Mouse (Mus musculus): ENCODE measurements at regions not wholly inside any gene's neighbourhood (a gene's known extent, or its start where the extent isn't known, plus 50 kb on each side); places are given as distances from the start of the nearest gene placed in this dataset.

- in situ Hi-C loops (cut with MboI; ENCODE audit: unreplicated experiment in 2 of 2), result no loop called here
These were observed 153.1 kb upstream of the Csf3r start for GRCm38 (mm10) chr4:125871211-125871610.

- in situ Hi-C loops (cut with MboI; ENCODE audit: unreplicated experiment in 2 of 2), result no loop called here
These were observed 144.3 kb upstream of the Csf3r start for GRCm38 (mm10) chr4:125880028-125880427.

- in situ Hi-C loops (cut with MboI; ENCODE audit: unreplicated experiment in 2 of 2), result no loop called here
These were observed 141.8 kb upstream of the Csf3r start for GRCm38 (mm10) chr4:125882531-125882930.

GRCm38 (mm10) chr4:125890510-125890909 lies 133.8 kb upstream of the Csf3r start:
- in situ Hi-C loops (cut with MboI; ENCODE audit: unreplicated experiment in 2 of 2), result no loop called here

- in situ Hi-C loops (cut with MboI; ENCODE audit: unreplicated experiment in 2 of 2), result no loop called here
These were observed 131.2 kb upstream of the Csf3r start for GRCm38 (mm10) chr4:125893139-125893538.

- in situ Hi-C loops (cut with MboI; ENCODE audit: unreplicated experiment in 2 of 2), result no loop called here
These were observed 126.6 kb upstream of the Csf3r start for GRCm38 (mm10) chr4:125897707-125898106.

GRCm38 (mm10) chr4:125898631-125899348 lies 125.6 kb upstream of the Csf3r start:
- in situ Hi-C loops (cut with MboI; ENCODE audit: unreplicated experiment in 2 of 2), result no loop called here

- in situ Hi-C loops (cut with MboI; ENCODE audit: unreplicated experiment in 2 of 2), result no loop called here
These were observed 122.6 kb upstream of the Csf3r start for GRCm38 (mm10) chr4:125901546-125902276.

GRCm38 (mm10) chr4:125906296-125906695 lies 118.1 kb upstream of the Csf3r start:
- in situ Hi-C loops (cut with MboI; ENCODE audit: unreplicated experiment in 2 of 2), result no loop called here

- in situ Hi-C loops (cut with MboI; ENCODE audit: unreplicated experiment in 2 of 2), result no loop called here
These were observed 115.4 kb upstream of the Csf3r start for GRCm38 (mm10) chr4:125908901-125909300.

- in situ Hi-C loops (cut with MboI; ENCODE audit: unreplicated experiment in 2 of 2), result no loop called here
These were observed 112.6 kb upstream of the Csf3r start for GRCm38 (mm10) chr4:125911541-125912270.

GRCm38 (mm10) chr4:125912444-125913049 lies 111.8 kb upstream of the Csf3r start:
- in situ Hi-C loops (cut with MboI; ENCODE audit: unreplicated experiment in 2 of 2), result no loop called here

- in situ Hi-C loops (cut with MboI; ENCODE audit: unreplicated experiment in 2 of 2), result no loop called here
These were observed 109.2 kb upstream of the Csf3r start for GRCm38 (mm10) chr4:125915166-125915565.

GRCm38 (mm10) chr4:125917210-125917609 lies 107.1 kb upstream of the Csf3r start:
- in situ Hi-C loops (cut with MboI; ENCODE audit: unreplicated experiment in 2 of 2), result no loop called here

- in situ Hi-C loops (cut with MboI; ENCODE audit: unreplicated experiment in 2 of 2), result no loop called here
These were observed 102.6 kb upstream of the Csf3r start for GRCm38 (mm10) chr4:125921550-125922316.

GRCm38 (mm10) chr4:125922317-125922878 lies 102.0 kb upstream of the Csf3r start:
- in situ Hi-C loops (cut with MboI; ENCODE audit: unreplicated experiment in 2 of 2), result no loop called here

GRCm38 (mm10) chr4:125923225-125923624 lies 101.1 kb upstream of the Csf3r start:
- in situ Hi-C loops (cut with MboI; ENCODE audit: unreplicated experiment in 2 of 2), result no loop called here

GRCm38 (mm10) chr4:125928196-125928595 lies 96.2 kb upstream of the Csf3r start:
- in situ Hi-C loops (cut with MboI; ENCODE audit: unreplicated experiment in 2 of 2), result no loop called here

GRCm38 (mm10) chr4:125929122-125929772 lies 95.1 kb upstream of the Csf3r start:
- in situ Hi-C loops (cut with MboI; ENCODE audit: unreplicated experiment in 2 of 2), result no loop called here

Data from v-Abl transformed pro-B cells (cell line).